Mouse (Mus musculus) ES-Bruce4 (cell line): Measurements from ENCODE around the gene Slc2a8. TPM values are rescaled to one million over a fixed set of nuclear protein-coding genes. Genes with fewer than 3 reads are reported as not detected.
"Not testable (repeated sequence)": the region's sequence is repeated elsewhere in the genome, so short reads cannot be mapped to it uniquely, and the experiment has no call there.

ENCODE experiments used
- H3K27ac ChIP-seq: 2 replicates; pipeline ENCODE4 v1.5.1; 2012; ENCODE audit warnings: low read length, inconsistent platforms; ENCODE audit not compliant: insufficient read depth
- H3K27me3 ChIP-seq: 2 replicates; pipeline ENCODE4 v1.6.1; 2012; ENCODE audit warnings: mild to moderate bottlenecking, low read length, inconsistent platforms; ENCODE audit not compliant: control insufficient read depth, poor library complexity, insufficient read depth, severe bottlenecking
- H3K36me3 ChIP-seq: 2 replicates; pipeline ENCODE4 v1.6.1; 2012; ENCODE audit warnings: inconsistent platforms, mild to moderate bottlenecking, low read length, moderate library complexity; ENCODE audit not compliant: control insufficient read depth, poor library complexity, insufficient read depth, severe bottlenecking
- H3K4me1 ChIP-seq: one replicate; pipeline ENCODE4 v1.8.1; 2011; ENCODE audit warnings: low read length; ENCODE audit not compliant: control insufficient read depth, insufficient read depth
- H3K4me3 ChIP-seq: 2 replicates; pipeline ENCODE4 v1.5.1; 2011; ENCODE audit warnings: low read depth, mild to moderate bottlenecking, low read length
- H3K9ac ChIP-seq: 2 replicates; pipeline ENCODE4 v1.6.1; 2012; ENCODE audit warnings: low read depth, mild to moderate bottlenecking, inconsistent platforms; ENCODE audit not compliant: poor library complexity, severe bottlenecking
- H3K9me3 ChIP-seq: replicated peaks from 2 replicates; pipeline ENCODE4 v1.6.1; 2012; ENCODE audit warnings: mild to moderate bottlenecking, low read length, inconsistent platforms; ENCODE audit not compliant: control insufficient read depth, poor library complexity, insufficient read depth, severe bottlenecking
- CTCF ChIP-seq: IDR thresholded peaks from one replicate; pipeline ENCODE4 v1.8.1; 2011; ENCODE audit warnings: low read depth, low read length
- EP300 ChIP-seq: IDR thresholded peaks from 2 replicates; pipeline ENCODE4 v1.6.1; 2011; ENCODE audit warnings: low read depth, low read length; ENCODE audit not compliant: insufficient read depth
- POLR2A ChIP-seq: IDR thresholded peaks from one replicate; pipeline ENCODE4 v1.8.1; 2011; ENCODE audit warnings: low read length; ENCODE audit not compliant: insufficient read depth
- polyA plus RNA-seq: library from polyadenylated mRNA; stranded (reverse); fragments of >200 nt; gene quantifications from 2 replicates; pipeline ENCODE4 v1.2.4, GENCODE M21; 2011; ENCODE audit warnings: low read depth; ENCODE audit not compliant: missing spikeins, insufficient read depth, insufficient read length

Gene Slc2a8
- polyA plus RNA-seq, 1 experiment, result 7.9 TPM

GRCm38 (mm10) chr2:33014877-33015276, 33.0 kb upstream of the Slc2a8 start:
- no peak overlapping the region for H3K9ac ChIP-seq
- TF ChIP-seq EP300, result no peak
- TF ChIP-seq CTCF, result no peak
- TF ChIP-seq POLR2A, result no peak
- H3K4me3 ChIP-seq, result no peak overlapping the region
- H3K4me1 ChIP-seq, result no peaks in the 10 kb centered on the region
- H3K27me3 ChIP-seq, result no peaks in the 10 kb centered on the region
- no peaks in the 10 kb centered on the region for H3K9me3 ChIP-seq
- H3K36me3 ChIP-seq, result no peaks in the 10 kb centered on the region
- H3K27ac ChIP-seq, result no peak overlapping the region

- H3K4me3 ChIP-seq, H3K4me1 ChIP-seq, H3K9ac ChIP-seq, H3K27me3 ChIP-seq, H3K9me3 ChIP-seq, H3K36me3 ChIP-seq, H3K27ac ChIP-seq: not testable (repeated sequence)
- peak; percentile 1 for TF ChIP-seq CTCF
Observed at GRCm38 (mm10) chr2:33009055-33009454, 27.2 kb upstream of the Slc2a8 start.

GRCm38 (mm10) chr2:33005041-33005440, 23.2 kb upstream of the Slc2a8 start:
- H3K9ac ChIP-seq, result no peak overlapping the region
- H3K4me3 ChIP-seq, result no peak overlapping the region
- no peak overlapping the region for H3K27ac ChIP-seq
- H3K27me3 ChIP-seq, result no peaks in the 10 kb centered on the region
- H3K4me1 ChIP-seq, result no peaks in the 10 kb centered on the region
- no peaks in the 10 kb centered on the region for H3K36me3 ChIP-seq
- H3K9me3 ChIP-seq, result no peaks in the 10 kb centered on the region
- TF ChIP-seq POLR2A, result no peak
- no peak for TF ChIP-seq EP300
- no peak for TF ChIP-seq CTCF

- no peak for TF ChIP-seq POLR2A
- no peak for TF ChIP-seq EP300
- TF ChIP-seq CTCF, result no peak
- Histone ChIP-seq H3K4me1 (no peaks in the 10 kb centered on the region), H3K9me3 (no peaks in the 10 kb centered on the region), H3K4me3 (no peak overlapping the region), H3K36me3 (no peaks in the 10 kb centered on the region), H3K27ac (no peak overlapping the region), H3K27me3 (no peaks in the 10 kb centered on the region), H3K9ac (no peak overlapping the region)
Observed at GRCm38 (mm10) chr2:33002144-33002543, 20.3 kb upstream of the Slc2a8 start.

- Histone ChIP-seq H3K9me3 (no peaks in the 10 kb centered on the region), H3K27me3 (no peaks in the 10 kb centered on the region), H3K36me3 (no peaks in the 10 kb centered on the region), H3K9ac (no peak overlapping the region), H3K4me3 (no peak overlapping the region), H3K4me1 (no peaks in the 10 kb centered on the region), H3K27ac (no peak overlapping the region)
- no peak for TF ChIP-seq POLR2A
- no peak for TF ChIP-seq EP300
- no peak for TF ChIP-seq CTCF
Observed at GRCm38 (mm10) chr2:32999752-33000151, 17.9 kb upstream of the Slc2a8 start.

GRCm38 (mm10) chr2:32997792-32998191, 15.9 kb upstream of the Slc2a8 start:
- H3K27me3 ChIP-seq, result no peaks in the 10 kb centered on the region
- TF ChIP-seq CTCF, result no peak
- TF ChIP-seq EP300, result no peak
- TF ChIP-seq POLR2A, result no peak
- H3K36me3 ChIP-seq, result no peaks in the 10 kb centered on the region

GRCm38 (mm10) chr2:32997081-32997480, 15.2 kb upstream of the Slc2a8 start:
- Histone ChIP-seq H3K9me3 (no peaks in the 10 kb centered on the region), H3K9ac (no peak overlapping the region), H3K4me3 (no peak overlapping the region), H3K36me3 (no peaks in the 10 kb centered on the region), H3K4me1 (no peaks in the 10 kb centered on the region), H3K27ac (no peak overlapping the region), H3K27me3 (no peaks in the 10 kb centered on the region)
- TF ChIP-seq CTCF (no peak), POLR2A (no peak), EP300 (no peak)

More at GRCm38 (mm10) chr2:32997792-32998191, 15.9 kb upstream of the Slc2a8 start:
- H3K4me3 ChIP-seq, result no peak overlapping the region
- no peaks in the 10 kb centered on the region for H3K4me1 ChIP-seq
- no peaks in the 10 kb centered on the region for H3K9me3 ChIP-seq
- H3K9ac ChIP-seq, result no peak overlapping the region
- no peak overlapping the region for H3K27ac ChIP-seq
